Comparison of ENCODE assay signal across 8 mouse cellular contexts in the genomic region with DNA sequence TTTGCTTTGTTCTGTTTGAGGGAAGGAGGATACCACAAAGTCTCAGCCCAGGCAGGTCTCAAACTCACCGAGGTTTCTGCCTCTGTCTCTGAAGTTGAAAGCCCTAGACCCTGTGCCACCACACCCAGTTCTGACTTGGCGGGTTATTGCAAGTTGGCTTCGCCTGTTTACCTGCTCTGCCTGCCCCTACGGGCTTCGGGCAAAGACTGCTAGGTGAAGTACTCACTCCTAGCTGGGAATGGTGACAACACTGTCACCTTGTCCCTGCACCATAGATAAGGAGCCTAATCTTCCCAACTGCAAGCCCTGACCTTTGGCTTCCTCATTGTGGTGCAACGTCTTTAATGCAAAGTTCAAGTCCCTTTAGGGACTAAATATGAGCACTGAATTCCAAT. TPM values are rescaled to one million over a fixed set of nuclear protein-coding genes. Genes with fewer than 3 reads are reported as not detected.
DNase-seq lines count a peak whose midpoint lies in the region; ATAC-seq and TF ChIP-seq lines count a peak whose summit lies in the region.

No protein-coding gene starts in this region.

- no peaks in the 10 kb centered on the region for H3K9me3 ChIP-seq in kidney, postnatal 0 days (replicated peaks; ENCODE audit: low read length)
- H3K9me3 ChIP-seq in heart, embryonic 16.5 days (replicated peaks; ENCODE audit: control insufficient read depth, low read length): no peaks in the 10 kb centered on the region

- WGBS in kidney, postnatal 0 days: 64% methylated on average over 6 of the region's 6 CpGs
- 46% methylated on average over 6 of the region's 6 CpGs for WGBS in heart, embryonic 16.5 days

- no peaks in the 10 kb centered on the region for H3K27me3 ChIP-seq in kidney, postnatal 0 days (ENCODE audit: insufficient read depth, low read length)
- no peaks in the 10 kb centered on the region for H3K27me3 ChIP-seq in heart, embryonic 16.5 days (ENCODE audit: control insufficient read depth, insufficient read depth, low read length)

- H3K36me3 ChIP-seq in kidney, postnatal 0 days (ENCODE audit: insufficient read depth, low read length): peaks cover 10% of the 10 kb centered on the region; the same call in 1 of the 2 replicates
- peaks cover 18% of the 10 kb centered on the region for H3K36me3 ChIP-seq in heart, embryonic 16.5 days (ENCODE audit: control insufficient read depth, insufficient read depth)

- H3K4me3 ChIP-seq in kidney, postnatal 0 days (replicated peaks; ENCODE audit: low read depth, low read length): no peak overlapping the region
- peak overlapping the region; percentile 64 for H3K4me3 ChIP-seq in heart, embryonic 16.5 days (ENCODE audit: low read length)

- H3K4me1 ChIP-seq in kidney, postnatal 0 days (replicated peaks; ENCODE audit: insufficient read depth, low read length): no peaks in the 10 kb centered on the region
- peaks cover 12% of the 10 kb centered on the region for H3K4me1 ChIP-seq in heart, embryonic 16.5 days (ENCODE audit: control insufficient read depth, insufficient read depth, low read length)

- no peak overlapping the region for H3K27ac ChIP-seq in kidney, postnatal 0 days
- peak overlapping the region; percentile 52 for H3K27ac ChIP-seq in heart, embryonic 16.5 days (ENCODE audit: low read length)

- TF ChIP-seq CTCF in kidney, postnatal 0 days (IDR thresholded peaks at IDR 0.05; ENCODE audit: low read depth): no peak

- peak overlapping the region; percentile 91; the same call in 1 of the 2 replicates for H3K4me2 ChIP-seq in kidney, postnatal 0 days (ENCODE audit: low read length)
- peak overlapping the region; percentile 85 for H3K4me2 ChIP-seq in heart, embryonic 16.5 days (ENCODE audit: low read depth, low read length)

- DNase-seq in kidney, postnatal 0 days (ENCODE audit: low spot score): no peak
- DNase-seq in kidney, postnatal 10 days: no peak
- DNase-seq in T-cell, adult 2 months (ENCODE audit: low spot score): peak; percentile 61
- no peak for DNase-seq in left cerebral cortex, adult 8-10 months (ENCODE audit: low spot score in 2 of 2)
- DNase-seq in right cerebral cortex, postnatal 10 days (ENCODE audit: low spot score in 2 of 2): no peak
- no peak for DNase-seq in natural killer cell, adult 2 months (ENCODE audit: low spot score in 2 of 2)

- H3K9ac ChIP-seq in kidney, postnatal 0 days (ENCODE audit: low read depth, low read length): no peak overlapping the region
- peak overlapping the region; percentile 81 for H3K9ac ChIP-seq in heart, embryonic 16.5 days (ENCODE audit: low read length)

- ATAC-seq in kidney, postnatal 0 days (replicated peaks; ENCODE audit: low FRiP score, low read depth): no peak
- ATAC-seq in heart, embryonic 16.5 days (replicated peaks; ENCODE audit: extremely low read depth, insufficient read depth, low FRiP score): no peak
- 0 out of 2 replicates have a peak, but pooled peaks have one; percentile 9 for ATAC-seq in megakaryocyte, adult 5-6 weeks (ENCODE audit: poor library complexity, severe bottlenecking)

RNA-seq across cellular contexts. Expression of gene Emc9, which starts 0.5 kb away (rescaled TPM):
- 14.3 and 16.6 TPM in 2 replicates for polyA plus RNA-seq in kidney, postnatal 0 days (2015; fragmentation: Nextera tagmentation; extraction: Ambion mirVana)
- polyA plus RNA-seq in heart, embryonic 16.5 days (2015; fragmentation: Nextera tagmentation; extraction: Ambion mirVana): 24.0 and 26.5 TPM in 2 replicates
- total RNA-seq in megakaryocyte, adult 5-6 weeks (2015): 11.2 and 15.9 TPM in 2 replicates
- total RNA-seq in megakaryocyte, adult 5-6 weeks (2017): 8.2 and 10.5 TPM in 2 replicates
- 10 to 100 TPM; 46.3 to 59.7 (median 50.8) TPM for total RNA-seq in left cerebral cortex, adult 8-10 months (2022)

RNA-seq across cellular contexts. Expression of gene Psme2, which starts 5.3 kb away (rescaled TPM):
- 281 and 286 TPM in 2 replicates for polyA plus RNA-seq in kidney, postnatal 0 days (2015; fragmentation: Nextera tagmentation; extraction: Ambion mirVana)
- 207 TPM in 2 replicates for polyA plus RNA-seq in heart, embryonic 16.5 days (2015; fragmentation: Nextera tagmentation; extraction: Ambion mirVana)
- 420 and 439 TPM in 2 replicates for total RNA-seq in megakaryocyte, adult 5-6 weeks (2015)
- total RNA-seq in megakaryocyte, adult 5-6 weeks (2017): 286 and 332 TPM in 2 replicates
- total RNA-seq in left cerebral cortex, adult 8-10 months (2022): 10 to 100 TPM; 50.2 to 74.0 (median 51.3) TPM

RNA-seq across cellular contexts. Expression of gene Rnf31, which starts 5.9 kb away (rescaled TPM):
- 17.9 TPM in 2 replicates for polyA plus RNA-seq in kidney, postnatal 0 days (2015; fragmentation: Nextera tagmentation; extraction: Ambion mirVana)
- polyA plus RNA-seq in heart, embryonic 16.5 days (2015; fragmentation: Nextera tagmentation; extraction: Ambion mirVana): 15.7 and 18.6 TPM in 2 replicates
- 27.2 and 42.8 TPM in 2 replicates for total RNA-seq in megakaryocyte, adult 5-6 weeks (2015)
- 20.2 and 25.7 TPM in 2 replicates for total RNA-seq in megakaryocyte, adult 5-6 weeks (2017)
- 10 to 100 TPM; 31.4 to 46.1 (median 38.0) TPM for total RNA-seq in left cerebral cortex, adult 8-10 months (2022)

RNA-seq across cellular contexts. Expression of gene Psme1, which starts 7.6 kb away (rescaled TPM):
- 179 and 181 TPM in 2 replicates for polyA plus RNA-seq in kidney, postnatal 0 days (2015; fragmentation: Nextera tagmentation; extraction: Ambion mirVana)
- 223 and 227 TPM in 2 replicates for polyA plus RNA-seq in heart, embryonic 16.5 days (2015; fragmentation: Nextera tagmentation; extraction: Ambion mirVana)
- 707 and 794 TPM in 2 replicates for total RNA-seq in megakaryocyte, adult 5-6 weeks (2015)
- total RNA-seq in megakaryocyte, adult 5-6 weeks (2017): 278 and 305 TPM in 2 replicates
- 10 to 100 TPM; 53.6 to 63.7 (median 58.8) TPM for total RNA-seq in left cerebral cortex, adult 8-10 months (2022)

RNA-seq across cellular contexts. Expression of gene Fitm1, which starts 10.1 kb away (rescaled TPM):
- 13.0 and 13.3 TPM in 2 replicates for polyA plus RNA-seq in kidney, postnatal 0 days (2015; fragmentation: Nextera tagmentation; extraction: Ambion mirVana)
- polyA plus RNA-seq in heart, embryonic 16.5 days (2015; fragmentation: Nextera tagmentation; extraction: Ambion mirVana): 79.4 and 85.6 TPM in 2 replicates
- total RNA-seq in megakaryocyte, adult 5-6 weeks (2015): 0.33 TPM in 1 of 2 replicates, not detected in the other
- total RNA-seq in megakaryocyte, adult 5-6 weeks (2017): not detected in 2 replicates
- total RNA-seq in left cerebral cortex, adult 8-10 months (2022): not detected
